Mouse (Mus musculus): ENCODE measurements at regions not wholly inside any gene's neighbourhood (a gene's known extent, or its start where the extent isn't known, plus 50 kb on each side); places are given as distances from the start of the nearest gene placed in this dataset.
A peak's percentile ranks its signal among the peaks of the same experiment; 100 is the strongest.

- in situ Hi-C loops (cut with MboI; ENCODE audit: low pct_ligation_motif_present, low pct_unique_long_range_greater_than_20kb, low sequenced_read_pairs) (loop anchor here (10.0 to 25.0 kb wide), 3 partner anchors 242 to 699 kb away; no protein-coding TSS in a partner anchor), dilution Hi-C loops (cut with MboI; ENCODE audit: extremely low pct_ligation_motif_present, extremely low pct_unique_long_range_greater_than_20kb, low sequenced_read_pairs) (no loop called here)
Observed at GRCm38 (mm10) chr10:45004037-45004653, 62.9 kb upstream of the Prep start.

GRCm38 (mm10) chr10:45003344-45003681, 63.7 kb upstream of the Prep start:
- TF ChIP-seq ZMIZ1 (IDR thresholded peaks at IDR 0.05; ENCODE audit: low read depth, low read length) (no peak), CHD1 (IDR thresholded peaks at IDR 0.05; ENCODE audit: low read depth, low read length) (no peak), BHLHE40 (IDR thresholded peaks at IDR 0.05; ENCODE audit: low read depth, low read length) (peak; percentile 21; the same call in 1 of the 2 replicates)
- Histone ChIP-seq H3K4me2 (ENCODE audit: insufficient read depth, low read depth, poor library complexity, severe bottlenecking) (peak overlapping the region; percentile 98; the same call in 1 of the 2 replicates), H3K4me3 (replicated peaks in 1 of 3; ENCODE audit: low read depth in 2 of 3, low read length in 2 of 3, poor library complexity in 1 of 3) (no peak overlapping the region), H3K27ac (ENCODE audit: insufficient read depth, low read depth) (no peak overlapping the region), H3K79me2 (replicated peaks; ENCODE audit: control insufficient read depth, extremely low read depth, insufficient read depth, poor library complexity, severe bottlenecking) (no peaks in the 10 kb centered on the region), H3K9ac (ENCODE audit: insufficient read depth, low read depth) (peak overlapping the region; percentile 32; the same call in 1 of the 2 replicates), H3K4me1 (ENCODE audit: control insufficient read depth in 1 of 2, insufficient read depth in 2 of 2) (peaks cover 6 to 34% of the 10 kb centered on the region in 2 experiments), H3K27me3 (replicated peaks) (no peaks in the 10 kb centered on the region), H3K9me3 (replicated peaks; ENCODE audit: low read length) (no peaks in the 10 kb centered on the region), H3K36me3 (replicated peaks in 1 of 2; ENCODE audit: control insufficient read depth in 1 of 2, insufficient read depth in 1 of 2, low read length in 1 of 2) (no peaks in the 10 kb centered on the region)
- no peak for DNase-seq (ENCODE audit: extremely low read depth)
- dilution Hi-C loops (cut with MboI; ENCODE audit: extremely low pct_ligation_motif_present, extremely low pct_unique_long_range_greater_than_20kb, low sequenced_read_pairs) = no loop called here
- in situ Hi-C loops (cut with MboI; ENCODE audit: low pct_ligation_motif_present, low pct_unique_long_range_greater_than_20kb, low sequenced_read_pairs) = loop anchor here (10.0 to 25.0 kb wide), 3 partner anchors 241 to 699 kb away; no protein-coding TSS in a partner anchor

More at GRCm38 (mm10) chr10:45004037-45004653, 62.9 kb upstream of the Prep start:
- Histone ChIP-seq H3K4me2 (ENCODE audit: insufficient read depth, low read depth, poor library complexity, severe bottlenecking) (no peak overlapping the region), H3K9me3 (replicated peaks; ENCODE audit: low read length) (no peaks in the 10 kb centered on the region), H3K36me3 (replicated peaks in 1 of 2; ENCODE audit: control insufficient read depth in 1 of 2, insufficient read depth in 1 of 2, low read length in 1 of 2) (no peaks in the 10 kb centered on the region), H3K4me1 (ENCODE audit: control insufficient read depth in 1 of 2, insufficient read depth in 2 of 2) (peaks cover 6 to 35% of the 10 kb centered on the region in 2 experiments), H3K27ac (ENCODE audit: insufficient read depth, low read depth) (no peak overlapping the region), H3K4me3 (replicated peaks in 1 of 3; ENCODE audit: low read depth in 2 of 3, low read length in 2 of 3, poor library complexity in 1 of 3) (no peak overlapping the region), H3K9ac (ENCODE audit: insufficient read depth, low read depth) (no peak overlapping the region), H3K27me3 (replicated peaks) (no peaks in the 10 kb centered on the region), H3K79me2 (replicated peaks; ENCODE audit: control insufficient read depth, extremely low read depth, insufficient read depth, poor library complexity, severe bottlenecking) (no peaks in the 10 kb centered on the region)
- no peak for TF ChIP-seq ZMIZ1 (IDR thresholded peaks at IDR 0.05; ENCODE audit: low read depth, low read length)
- no peak for TF ChIP-seq USF1 (IDR thresholded peaks at IDR 0.05; ENCODE audit: low read depth, low read length)
- TF ChIP-seq E2F4 (IDR thresholded peaks at IDR 0.05; ENCODE audit: insufficient replicate concordance, low read depth, low read length) = no peak
- peak; percentile 84 for TF ChIP-seq BHLHE40 (IDR thresholded peaks at IDR 0.05; ENCODE audit: low read depth, low read length)
- TF ChIP-seq MAFK (IDR thresholded peaks at IDR 0.05; ENCODE audit: insufficient replicate concordance, low read length) = no peak
- no peak for TF ChIP-seq EP300 (IDR thresholded peaks at IDR 0.05; ENCODE audit: low read length)
- no peak for TF ChIP-seq USF2 (conservative IDR thresholded peaks at IDR 0.05; ENCODE audit: low read depth, low read length)
- 0 out of 2 replicates have a peak, but pooled peaks have one; percentile 27 for TF ChIP-seq MYC (IDR thresholded peaks at IDR 0.05; ENCODE audit: low read depth, low read length)
- peak; percentile 67 for TF ChIP-seq MXI1 (IDR thresholded peaks at IDR 0.05; ENCODE audit: low read depth, low read length)
- TF ChIP-seq NELFE (IDR thresholded peaks at IDR 0.05; ENCODE audit: low read depth, low read length) = no peak
- 0 out of 2 replicates have a peak, but pooled peaks have one; percentile 38 for TF ChIP-seq TCF12 (IDR thresholded peaks at IDR 0.05; ENCODE audit: low read depth, low read length)
- 0 out of 2 replicates have a peak, but pooled peaks have one; percentile 25 for TF ChIP-seq NRF1 (IDR thresholded peaks at IDR 0.05; ENCODE audit: low read depth, low read length)
- TF ChIP-seq SIN3A (IDR thresholded peaks at IDR 0.05; ENCODE audit: low read length) = no peak
- peak; percentile 50; the same call in 1 of the 2 replicates for TF ChIP-seq MEF2A (IDR thresholded peaks at IDR 0.05; ENCODE audit: borderline replicate concordance, low read depth, low read length)
- no peak for TF ChIP-seq RCOR1 (conservative IDR thresholded peaks at IDR 0.05; ENCODE audit: low read depth, low read length)
- TF ChIP-seq ETS1 (conservative IDR thresholded peaks at IDR 0.05; ENCODE audit: low read depth, low read length) = 0 out of 2 replicates have a peak, but pooled peaks have one; percentile 35
- no peak for TF ChIP-seq ZC3H11A (IDR thresholded peaks at IDR 0.05; ENCODE audit: low read depth, low read length)
- TF ChIP-seq CHD1 (IDR thresholded peaks at IDR 0.05; ENCODE audit: low read depth, low read length) = no peak
- DNase-seq (ENCODE audit: extremely low read depth) = no peak

All from CH12.LX (cell line).